Mouse (Mus musculus): ENCODE measurements at regions not wholly inside any gene's neighbourhood (a gene's known extent, or its start where the extent isn't known, plus 50 kb on each side); places are given as distances from the start of the nearest gene placed in this dataset.
A peak's percentile ranks its signal among the peaks of the same experiment; 100 is the strongest.
"Not testable (repeated sequence)": the region's sequence is repeated elsewhere in the genome, so short reads cannot be mapped to it uniquely, and the experiment has no call there.

GRCm38 (mm10) chr4:97481836-97482235 lies 290.7 kb upstream of the Nfia start:
- TF ChIP-seq CTCF (IDR thresholded peaks at IDR 0.05; ENCODE audit: low read depth): no peak
- no peak for TF ChIP-seq EP300 (optimal IDR thresholded peaks at IDR 0.05)
- Histone ChIP-seq H3K27me3 (ENCODE audit: control insufficient read depth, insufficient read depth, low read length) (no peaks in the 10 kb centered on the region), H3K4me1 (replicated peaks; ENCODE audit: control insufficient read depth, insufficient read depth) (no peaks in the 10 kb centered on the region), H3K4me2 (replicated peaks; ENCODE audit: low read depth) (no peak overlapping the region), H3K9ac (ENCODE audit: low read length) (no peak overlapping the region), H3K36me3 (ENCODE audit: control insufficient read depth, insufficient read depth, low read length) (no peaks in the 10 kb centered on the region), H3K4me3 (ENCODE audit: low read depth, low read length) (no peak overlapping the region), H3K9me3 (ENCODE audit: control insufficient read depth, low read length) (no peaks in the 10 kb centered on the region), H3K27ac (replicated peaks) (no peak overlapping the region)
- WGBS: 77% methylated on average over 3 of the region's 3 CpGs
- DNase-seq (ENCODE audit: low spot score) (no peak), ATAC-seq (ENCODE audit: low FRiP score, low TSS enrichment) (no peak)

GRCm38 (mm10) chr4:97476571-97477190 lies 293.7 kb upstream of the Gm10192 start:
- H3K4me3 ChIP-seq (ENCODE audit: low read depth, low read length): no peak overlapping the region
- no peak overlapping the region for H3K27ac ChIP-seq (replicated peaks)
- DNase-seq (ENCODE audit: low spot score) (peak; percentile 21), ATAC-seq (ENCODE audit: low FRiP score, low TSS enrichment) (peak; percentile 45; the same call in 1 of the 2 replicates)
- WGBS: 11% methylated on average over 3 of the region's 3 CpGs
- no peaks in the 10 kb centered on the region for H3K9me3 ChIP-seq (ENCODE audit: control insufficient read depth, low read length)
- H3K4me2 ChIP-seq (replicated peaks; ENCODE audit: low read depth): no peak overlapping the region
- no peaks in the 10 kb centered on the region for H3K4me1 ChIP-seq (replicated peaks; ENCODE audit: control insufficient read depth, insufficient read depth)
- no peak for TF ChIP-seq EP300 (optimal IDR thresholded peaks at IDR 0.05)
- no peak for TF ChIP-seq CTCF (IDR thresholded peaks at IDR 0.05; ENCODE audit: low read depth)
- no peaks in the 10 kb centered on the region for H3K27me3 ChIP-seq (ENCODE audit: control insufficient read depth, insufficient read depth, low read length)
- H3K9ac ChIP-seq (ENCODE audit: low read length): no peak overlapping the region
- no peaks in the 10 kb centered on the region for H3K36me3 ChIP-seq (ENCODE audit: control insufficient read depth, insufficient read depth, low read length)

GRCm38 (mm10) chr4:97473492-97473891 lies 290.5 kb upstream of the Gm10192 start:
- H3K9ac ChIP-seq (ENCODE audit: low read length); H3K9me3 ChIP-seq (ENCODE audit: control insufficient read depth, low read length); H3K36me3 ChIP-seq (ENCODE audit: control insufficient read depth, insufficient read depth, low read length); H3K4me3 ChIP-seq (ENCODE audit: low read depth, low read length); H3K4me1 ChIP-seq (replicated peaks; ENCODE audit: control insufficient read depth, insufficient read depth); H3K4me2 ChIP-seq (replicated peaks; ENCODE audit: low read depth); H3K27me3 ChIP-seq (ENCODE audit: control insufficient read depth, insufficient read depth, low read length); H3K27ac ChIP-seq (replicated peaks): not testable (repeated sequence)
- peak; percentile 69; the same call in 1 of the 2 replicates for ATAC-seq (ENCODE audit: low FRiP score, low TSS enrichment)
- DNase-seq (ENCODE audit: low spot score): peak; percentile 28
- WGBS: 74% methylated on average over 8 of the region's 8 CpGs

DNA sequence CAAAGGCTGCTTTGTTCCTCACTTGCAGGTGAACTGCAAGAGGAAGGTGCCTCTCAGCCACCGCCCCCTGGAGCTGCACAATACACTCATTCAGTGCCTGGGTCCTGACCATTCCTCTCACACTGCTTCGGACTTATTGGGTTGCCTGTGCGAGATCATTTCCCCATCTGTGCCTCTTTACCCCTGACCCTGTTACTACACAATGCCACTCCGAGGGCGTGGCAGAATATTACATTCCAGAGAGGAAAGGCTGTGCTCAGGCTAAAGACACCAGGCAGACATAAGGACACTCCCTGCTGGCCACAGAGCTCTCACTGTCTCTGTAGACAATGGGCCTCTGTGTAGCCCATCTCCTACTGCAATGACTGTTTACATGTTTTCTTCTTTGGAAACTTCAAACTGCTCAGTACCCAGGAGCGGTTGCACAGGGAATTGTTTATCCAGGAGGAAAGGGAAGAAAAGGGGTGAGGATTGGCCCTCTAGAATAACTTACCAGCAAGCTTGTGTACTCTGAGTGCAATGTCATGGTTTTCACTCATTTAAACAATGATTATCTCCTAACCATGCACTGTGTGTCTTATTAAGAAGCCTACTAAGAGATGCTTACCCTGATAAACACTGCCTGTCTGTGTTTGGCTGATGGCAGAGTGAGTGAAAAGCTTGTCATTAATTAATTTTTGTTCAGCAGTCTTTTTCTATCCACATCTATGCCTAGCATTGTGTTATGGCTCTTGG lies 283.1 kb upstream of the Gm10192 start:
- Histone ChIP-seq H3K4me3 (ENCODE audit: low read depth, low read length) (no peak overlapping the region), H3K9me3 (ENCODE audit: control insufficient read depth, low read length) (no peaks in the 10 kb centered on the region), H3K4me2 (replicated peaks; ENCODE audit: low read depth) (no peak overlapping the region), H3K36me3 (ENCODE audit: control insufficient read depth, insufficient read depth, low read length) (no peaks in the 10 kb centered on the region), H3K9ac (ENCODE audit: low read length) (no peak overlapping the region), H3K4me1 (replicated peaks; ENCODE audit: control insufficient read depth, insufficient read depth) (no peaks in the 10 kb centered on the region), H3K27ac (replicated peaks) (no peak overlapping the region), H3K27me3 (ENCODE audit: control insufficient read depth, insufficient read depth, low read length) (no peaks in the 10 kb centered on the region)
- WGBS: 56% methylated on average over 6 of the region's 6 CpGs
- TF ChIP-seq EP300 (optimal IDR thresholded peaks at IDR 0.05): no peak
- TF ChIP-seq CTCF (IDR thresholded peaks at IDR 0.05; ENCODE audit: low read depth): no peak
- DNase-seq (ENCODE audit: low spot score) (peak; percentile 37), ATAC-seq (ENCODE audit: low FRiP score, low TSS enrichment) (peak; percentile 94)

GRCm38 (mm10) chr4:97465517-97465916 lies 282.6 kb upstream of the Gm10192 start:
- Histone ChIP-seq H3K9ac (ENCODE audit: low read length) (no peak overlapping the region), H3K27ac (replicated peaks) (no peak overlapping the region), H3K9me3 (ENCODE audit: control insufficient read depth, low read length) (no peaks in the 10 kb centered on the region), H3K36me3 (ENCODE audit: control insufficient read depth, insufficient read depth, low read length) (no peaks in the 10 kb centered on the region), H3K4me3 (ENCODE audit: low read depth, low read length) (no peak overlapping the region), H3K27me3 (ENCODE audit: control insufficient read depth, insufficient read depth, low read length) (no peaks in the 10 kb centered on the region), H3K4me1 (replicated peaks; ENCODE audit: control insufficient read depth, insufficient read depth) (no peaks in the 10 kb centered on the region), H3K4me2 (replicated peaks; ENCODE audit: low read depth) (no peak overlapping the region)
- ATAC-seq (ENCODE audit: low FRiP score, low TSS enrichment): peak; percentile 49
- no peak for TF ChIP-seq CTCF (IDR thresholded peaks at IDR 0.05; ENCODE audit: low read depth)
- no peak for TF ChIP-seq EP300 (optimal IDR thresholded peaks at IDR 0.05)
- DNase-seq (ENCODE audit: low spot score): no peak

GRCm38 (mm10) chr4:97461177-97461576 lies 278.2 kb upstream of the Gm10192 start:
- no peaks in the 10 kb centered on the region for H3K4me1 ChIP-seq (replicated peaks; ENCODE audit: control insufficient read depth, insufficient read depth)
- H3K4me3 ChIP-seq (ENCODE audit: low read depth, low read length): no peak overlapping the region
- no peak overlapping the region for H3K27ac ChIP-seq (replicated peaks)
- TF ChIP-seq EP300 (optimal IDR thresholded peaks at IDR 0.05) (no peak), CTCF (IDR thresholded peaks at IDR 0.05; ENCODE audit: low read depth) (no peak)
- 86% methylated on average over 1 of the region's 1 CpGs for WGBS
- H3K4me2 ChIP-seq (replicated peaks; ENCODE audit: low read depth): no peak overlapping the region
- no peaks in the 10 kb centered on the region for H3K36me3 ChIP-seq (ENCODE audit: control insufficient read depth, insufficient read depth, low read length)
- H3K27me3 ChIP-seq (ENCODE audit: control insufficient read depth, insufficient read depth, low read length): no peaks in the 10 kb centered on the region
- no peaks in the 10 kb centered on the region for H3K9me3 ChIP-seq (ENCODE audit: control insufficient read depth, low read length)
- ATAC-seq (ENCODE audit: low FRiP score, low TSS enrichment): no peak
- DNase-seq (ENCODE audit: low spot score): no peak
- H3K9ac ChIP-seq (ENCODE audit: low read length): no peak overlapping the region
